ENCODE assay signal across 8 mouse cellular contexts in genomic region chr10:3366036-3366869, GRCm38 (mm10). TPM values are rescaled to one million over a fixed set of nuclear protein-coding genes. Genes with fewer than 3 reads are reported as not detected.
A peak's percentile ranks its signal among the peaks of the same experiment; 100 is the strongest.
DNase-seq lines count a peak whose midpoint lies in the region; ATAC-seq lines count a peak whose summit lies in the region.

Ppp1r14c (plus strand) TSS chr10:3366057.

- H3K27me3 ChIP-seq in hindbrain, embryonic 10.5 days (ENCODE audit: insufficient read depth, poor library complexity, severe bottlenecking) = peaks cover 43% of the 10 kb centered on the region

- peak; percentile 31 for DNase-seq in WW6 (ENCODE audit: low read depth, low spot score)
- DNase-seq in cerebellum, adult 9-10 months = peak; percentile 35
- peak; percentile 44 to 70 for DNase-seq in frontal cortex, postnatal 10 days (ENCODE audit: low spot score in 2 of 2)
- DNase-seq in hindbrain, embryonic 10.5 days (ENCODE audit: low spot score) = peak; percentile 65
- DNase-seq in left cerebral cortex, adult 11 months (ENCODE audit: low spot score) = peak; percentile 24
- DNase-seq in lung, postnatal 14 days = peak; percentile 59
- DNase-seq in right cerebral cortex, postnatal 25 days = peak; percentile 80

- no peaks in the 10 kb centered on the region for H3K9me3 ChIP-seq in hindbrain, embryonic 10.5 days

- peak within 1 kb of the TSS; percentile 74 for H3K4me3 ChIP-seq in hindbrain, embryonic 10.5 days

- WGBS in hindbrain, embryonic 10.5 days = under 1% methylated on average over 74 of the region's 74 CpGs

- peaks cover 18% of the 10 kb centered on the region for H3K4me1 ChIP-seq in hindbrain, embryonic 10.5 days (replicated peaks)

- H3K27ac ChIP-seq in hindbrain, embryonic 10.5 days = peak within 1 kb of the TSS; percentile 83

- H3K36me3 ChIP-seq in hindbrain, embryonic 10.5 days = no peaks in the 10 kb centered on the region

- no peak for ATAC-seq in monocyte, adult 5-6 weeks (replicated peaks; ENCODE audit: insufficient number of reproducible peaks, low FRiP score, low TSS enrichment, poor library complexity, severe bottlenecking)

RNA-seq across cellular contexts. Expression of gene Ppp1r14c, which starts in this region (rescaled TPM):
- 3.5 and 6.0 TPM in 2 replicates for polyA plus RNA-seq in hindbrain, embryonic 10.5 days (2016; fragmentation: Nextera tagmentation; extraction: Ambion mirVana)
- total RNA-seq in monocyte, adult 5-6 weeks (2017) = not detected in 3 replicates

Comparison
In these comparisons a context has a peak if more than half of its experiments do, and no peak if none do; other contexts are left out.
1. DNase-seq: peak in every context shown above with its lines; median percentile 80 in right cerebral cortex, postnatal 25 days; 65 in hindbrain, embryonic 10.5 days; 59 in lung, postnatal 14 days; 57 in frontal cortex, postnatal 10 days; 35 in cerebellum, adult 9-10 months; 31 in WW6; 24 in left cerebral cortex, adult 11 months.